Mouse (Mus musculus): ENCODE data around the gene Usp17la. TPM values are rescaled to one million over a fixed set of nuclear protein-coding genes. Genes with fewer than 3 reads are reported as not detected.

Usp17la gene
- total RNA-seq, 1 experiment = 3.1 TPM

- no peak for TF ChIP-seq HCFC1 (IDR thresholded peaks at IDR 0.05; ENCODE audit: borderline replicate concordance, insufficient read depth, low read length)
- no peak for TF ChIP-seq ZC3H11A (IDR thresholded peaks at IDR 0.05; ENCODE audit: borderline replicate concordance, low read depth, low read length)
- no peak for TF ChIP-seq MAFK (IDR thresholded peaks at IDR 0.05; ENCODE audit: insufficient read depth, low read depth, low read length)
- no peak for TF ChIP-seq CHD2 (IDR thresholded peaks at IDR 0.05; ENCODE audit: low read depth, low read length)
- no peak for TF ChIP-seq ZNF384 (IDR thresholded peaks at IDR 0.05; ENCODE audit: low read depth, low read length)
- H3K9ac ChIP-seq (ENCODE audit: insufficient read depth, low read depth, low read length, poor library complexity, severe bottlenecking) = no peak overlapping the region
- no peak overlapping the region for H3K27ac ChIP-seq (ENCODE audit: insufficient read depth, low read depth, low read length, poor library complexity, severe bottlenecking)
- no peak overlapping the region for H3K4me3 ChIP-seq (ENCODE audit: insufficient read depth in 1 of 2, low read depth in 1 of 2, low read length in 2 of 2, poor library complexity in 1 of 2, severe bottlenecking in 1 of 2)
- H3K4me1 ChIP-seq (ENCODE audit: control insufficient read depth in 2 of 2, insufficient read depth in 2 of 2, low read length in 2 of 2, poor library complexity in 1 of 2) = no peaks in the 10 kb centered on the region
- in situ Hi-C loops (cut with MboI; ENCODE audit: low sequenced_read_pairs in 2 of 2, unreplicated experiment in 2 of 2) = no loop called here
- no peak for DNase-seq (ENCODE audit: low read depth, low spot score)
- no peaks in the 10 kb centered on the region for H3K36me3 ChIP-seq (ENCODE audit: control insufficient read depth, insufficient read depth, low read length, poor library complexity, severe bottlenecking)
- no peaks in the 10 kb centered on the region for H3K9me3 ChIP-seq (ENCODE audit: control insufficient read depth, insufficient read depth, low read depth, low read length)
Measured at GRCm38 (mm10) chr7:104855248-104855750, 1.5 kb upstream of the Usp17la start.

- TF ChIP-seq HCFC1 (IDR thresholded peaks at IDR 0.05; ENCODE audit: borderline replicate concordance, insufficient read depth, low read length) (no peak), ZNF384 (IDR thresholded peaks at IDR 0.05; ENCODE audit: low read depth, low read length) (no peak), MAFK (IDR thresholded peaks at IDR 0.05; ENCODE audit: insufficient read depth, low read depth, low read length) (no peak), ZC3H11A (IDR thresholded peaks at IDR 0.05; ENCODE audit: borderline replicate concordance, low read depth, low read length) (no peak), CHD2 (IDR thresholded peaks at IDR 0.05; ENCODE audit: low read depth, low read length) (no peak)
- no peaks in the 10 kb centered on the region for H3K9me3 ChIP-seq (ENCODE audit: control insufficient read depth, insufficient read depth, low read depth, low read length)
- DNase-seq (ENCODE audit: low read depth, low spot score) = no peak
- in situ Hi-C loops (cut with MboI; ENCODE audit: low sequenced_read_pairs in 2 of 2, unreplicated experiment in 2 of 2) = no loop called here
- no peaks in the 10 kb centered on the region for H3K36me3 ChIP-seq (ENCODE audit: control insufficient read depth, insufficient read depth, low read length, poor library complexity, severe bottlenecking)
- H3K4me3 ChIP-seq (ENCODE audit: insufficient read depth in 1 of 2, low read depth in 1 of 2, low read length in 2 of 2, poor library complexity in 1 of 2, severe bottlenecking in 1 of 2) = no peak overlapping the region
- no peaks in the 10 kb centered on the region for H3K4me1 ChIP-seq (ENCODE audit: control insufficient read depth in 2 of 2, insufficient read depth in 2 of 2, low read length in 2 of 2, poor library complexity in 1 of 2)
- H3K9ac ChIP-seq (ENCODE audit: insufficient read depth, low read depth, low read length, poor library complexity, severe bottlenecking) = no peak overlapping the region
- H3K27ac ChIP-seq (ENCODE audit: insufficient read depth, low read depth, low read length, poor library complexity, severe bottlenecking) = no peak overlapping the region
Measured at GRCm38 (mm10) chr7:104857683-104858082, 874 bp downstream of the Usp17la start.

GRCm38 (mm10) chr7:104861381-104861780, 4.6 kb downstream of the Usp17la start:
- no peak overlapping the region for H3K4me3 ChIP-seq (ENCODE audit: insufficient read depth in 1 of 2, low read depth in 1 of 2, low read length in 2 of 2, poor library complexity in 1 of 2, severe bottlenecking in 1 of 2)
- in situ Hi-C loops (cut with MboI; ENCODE audit: low sequenced_read_pairs in 2 of 2, unreplicated experiment in 2 of 2) = no loop called here

GRCm38 (mm10) chr7:104877731-104878130, 20.9 kb downstream of the Usp17la start, which contains the start of gene Olfr665:
Gene Olfr665, plus strand, starts transcription at chr7:104878031.
- no peak within 1 kb of the TSS for H3K27ac ChIP-seq (ENCODE audit: insufficient read depth, low read depth, low read length, poor library complexity, severe bottlenecking)
- in situ Hi-C loops (cut with MboI; ENCODE audit: low sequenced_read_pairs in 2 of 2, unreplicated experiment in 2 of 2) = no loop called here
- no peak within 1 kb of the TSS for H3K4me3 ChIP-seq (ENCODE audit: insufficient read depth in 1 of 2, low read depth in 1 of 2, low read length in 2 of 2, poor library complexity in 1 of 2, severe bottlenecking in 1 of 2)
- no peak within 1 kb of the TSS for H3K9ac ChIP-seq (ENCODE audit: insufficient read depth, low read depth, low read length, poor library complexity, severe bottlenecking)
- H3K9me3 ChIP-seq (ENCODE audit: control insufficient read depth, insufficient read depth, low read depth, low read length) = no peaks in the 10 kb centered on the region
- no peak for TF ChIP-seq CHD2 (IDR thresholded peaks at IDR 0.05; ENCODE audit: low read depth, low read length)
- TF ChIP-seq MAFK (IDR thresholded peaks at IDR 0.05; ENCODE audit: insufficient read depth, low read depth, low read length) = no peak
- TF ChIP-seq ZNF384 (IDR thresholded peaks at IDR 0.05; ENCODE audit: low read depth, low read length) = no peak
- TF ChIP-seq ZC3H11A (IDR thresholded peaks at IDR 0.05; ENCODE audit: borderline replicate concordance, low read depth, low read length) = no peak
- no peak for TF ChIP-seq HCFC1 (IDR thresholded peaks at IDR 0.05; ENCODE audit: borderline replicate concordance, insufficient read depth, low read length)
- no peaks in the 10 kb centered on the region for H3K36me3 ChIP-seq (ENCODE audit: control insufficient read depth, insufficient read depth, low read length, poor library complexity, severe bottlenecking)
- H3K4me1 ChIP-seq (ENCODE audit: control insufficient read depth in 2 of 2, insufficient read depth in 2 of 2, low read length in 2 of 2, poor library complexity in 1 of 2) = no peaks in the 10 kb centered on the region
- DNase-seq (ENCODE audit: low read depth, low spot score) = no peak

More at GRCm38 (mm10) chr7:104861381-104861780, 4.6 kb downstream of the Usp17la start:
- no peaks in the 10 kb centered on the region for H3K9me3 ChIP-seq (ENCODE audit: control insufficient read depth, insufficient read depth, low read depth, low read length)
- no peaks in the 10 kb centered on the region for H3K36me3 ChIP-seq (ENCODE audit: control insufficient read depth, insufficient read depth, low read length, poor library complexity, severe bottlenecking)
- TF ChIP-seq ZC3H11A (IDR thresholded peaks at IDR 0.05; ENCODE audit: borderline replicate concordance, low read depth, low read length) (no peak), ZNF384 (IDR thresholded peaks at IDR 0.05; ENCODE audit: low read depth, low read length) (no peak), CHD2 (IDR thresholded peaks at IDR 0.05; ENCODE audit: low read depth, low read length) (no peak), MAFK (IDR thresholded peaks at IDR 0.05; ENCODE audit: insufficient read depth, low read depth, low read length) (no peak), HCFC1 (IDR thresholded peaks at IDR 0.05; ENCODE audit: borderline replicate concordance, insufficient read depth, low read length) (no peak)
- H3K9ac ChIP-seq (ENCODE audit: insufficient read depth, low read depth, low read length, poor library complexity, severe bottlenecking) = no peak overlapping the region
- H3K27ac ChIP-seq (ENCODE audit: insufficient read depth, low read depth, low read length, poor library complexity, severe bottlenecking) = no peak overlapping the region
- H3K4me1 ChIP-seq (ENCODE audit: control insufficient read depth in 2 of 2, insufficient read depth in 2 of 2, low read length in 2 of 2, poor library complexity in 1 of 2) = no peaks in the 10 kb centered on the region
- DNase-seq (ENCODE audit: low read depth, low spot score) = no peak

Data from ES-E14 (cell line).